Mouse (Mus musculus): ENCODE measurements around the gene Aprt. TPM values are rescaled to one million over a fixed set of nuclear protein-coding genes. Genes with fewer than 3 reads are reported as not detected.

Aprt gene
- polyA plus RNA-seq, 1 experiment from 2014 or later, result 425 TPM

DNA sequence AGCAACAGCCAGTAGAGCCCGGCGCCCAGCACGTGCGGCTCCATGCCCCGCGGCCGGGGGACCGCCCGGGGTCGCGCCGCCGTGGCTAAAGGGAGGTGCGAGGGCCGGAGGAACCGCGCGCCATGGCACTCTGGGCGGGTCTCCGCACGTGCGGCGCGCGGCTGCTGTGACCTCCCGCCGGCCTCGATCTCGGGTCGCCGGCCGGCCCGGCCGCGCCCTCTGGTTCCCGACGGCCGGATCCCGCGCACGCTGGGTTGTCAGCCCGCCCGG lies 25.8 kb downstream of the Aprt start:
- ATAC-seq (replicated peaks; ENCODE audit: low FRiP score) (peak; percentile 6), DNase-seq (ENCODE audit: low spot score) (no peak)

DNA sequence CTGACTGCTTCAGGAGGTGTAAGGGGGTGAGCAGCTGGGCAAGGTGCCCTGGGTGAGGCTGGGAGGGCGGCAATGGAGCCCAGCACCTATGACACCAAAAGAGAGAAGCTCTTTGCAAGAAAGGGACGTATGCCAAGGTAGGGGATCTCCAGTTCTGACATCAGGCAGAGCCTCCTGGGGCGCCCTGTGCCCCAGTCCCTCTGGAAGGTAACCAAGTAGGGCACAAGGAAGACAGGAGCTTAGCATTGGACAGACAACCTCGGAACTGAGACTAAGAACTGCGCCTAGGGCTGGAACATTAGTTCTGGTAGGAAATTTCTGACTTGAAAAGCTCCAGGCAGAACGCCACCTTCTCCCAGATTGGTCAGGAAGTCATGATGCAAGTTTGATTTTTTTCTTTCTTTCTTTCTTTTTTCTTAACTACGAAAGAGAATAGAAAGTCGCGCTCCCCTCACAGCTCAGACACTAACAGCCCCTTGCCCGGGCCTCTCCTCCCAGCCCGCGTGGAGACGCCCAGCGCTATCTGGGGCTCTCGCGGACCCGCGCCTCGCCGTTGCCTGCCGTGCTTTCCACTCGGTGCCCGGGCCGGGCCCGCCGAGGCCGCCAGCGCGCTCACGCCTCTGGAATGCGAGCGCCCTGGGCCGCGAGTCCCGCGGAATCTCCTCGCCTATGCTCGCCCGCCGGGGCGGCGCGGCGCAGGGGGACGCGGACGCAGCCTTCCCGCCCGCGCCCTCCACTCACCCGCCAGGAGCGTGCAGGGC lies 26.3 kb downstream of the Aprt start:
- no peaks in the 10 kb centered on the region for H3K36me3 ChIP-seq (ENCODE audit: control insufficient read depth, insufficient read depth, low read length)
- DNase-seq (ENCODE audit: low spot score) (peak; percentile 69), ATAC-seq (replicated peaks; ENCODE audit: low FRiP score) (peak; percentile 13; the same call in 1 of the 2 replicates)
- no peaks in the 10 kb centered on the region for H3K27me3 ChIP-seq (replicated peaks; ENCODE audit: control insufficient read depth, insufficient read depth, low read length)
- H3K9ac ChIP-seq (ENCODE audit: low read depth, low read length), result peak overlapping the region; percentile 95
- H3K9me3 ChIP-seq (ENCODE audit: control insufficient read depth, low read length), result no peaks in the 10 kb centered on the region
- H3K27ac ChIP-seq (ENCODE audit: low read depth, low read length), result peak overlapping the region; percentile 89
- H3K4me3 ChIP-seq (ENCODE audit: low read depth, low read length), result peak overlapping the region; percentile 85
- H3K4me2 ChIP-seq, result peak overlapping the region; percentile 85
- H3K4me1 ChIP-seq (replicated peaks; ENCODE audit: control insufficient read depth, insufficient read depth, low read length), result peaks cover 45% of the 10 kb centered on the region
- 1% methylated on average over 52 of the region's 52 CpGs for WGBS

More for the DNA sequence above, 25.8 kb downstream of the Aprt start:
- no peaks in the 10 kb centered on the region for H3K9me3 ChIP-seq (ENCODE audit: control insufficient read depth, low read length)
- H3K4me1 ChIP-seq (replicated peaks; ENCODE audit: control insufficient read depth, insufficient read depth, low read length), result peaks cover 42% of the 10 kb centered on the region
- H3K27me3 ChIP-seq (replicated peaks; ENCODE audit: control insufficient read depth, insufficient read depth, low read length), result no peaks in the 10 kb centered on the region
- WGBS, result under 1% methylated on average over 42 of the region's 43 CpGs
- H3K4me3 ChIP-seq (ENCODE audit: low read depth, low read length), result peak overlapping the region; percentile 85
- H3K36me3 ChIP-seq (ENCODE audit: control insufficient read depth, insufficient read depth, low read length), result no peaks in the 10 kb centered on the region
- peak overlapping the region; percentile 85 for H3K4me2 ChIP-seq
- peak overlapping the region; percentile 89 for H3K27ac ChIP-seq (ENCODE audit: low read depth, low read length)
- H3K9ac ChIP-seq (ENCODE audit: low read depth, low read length), result peak overlapping the region; percentile 95

DNA sequence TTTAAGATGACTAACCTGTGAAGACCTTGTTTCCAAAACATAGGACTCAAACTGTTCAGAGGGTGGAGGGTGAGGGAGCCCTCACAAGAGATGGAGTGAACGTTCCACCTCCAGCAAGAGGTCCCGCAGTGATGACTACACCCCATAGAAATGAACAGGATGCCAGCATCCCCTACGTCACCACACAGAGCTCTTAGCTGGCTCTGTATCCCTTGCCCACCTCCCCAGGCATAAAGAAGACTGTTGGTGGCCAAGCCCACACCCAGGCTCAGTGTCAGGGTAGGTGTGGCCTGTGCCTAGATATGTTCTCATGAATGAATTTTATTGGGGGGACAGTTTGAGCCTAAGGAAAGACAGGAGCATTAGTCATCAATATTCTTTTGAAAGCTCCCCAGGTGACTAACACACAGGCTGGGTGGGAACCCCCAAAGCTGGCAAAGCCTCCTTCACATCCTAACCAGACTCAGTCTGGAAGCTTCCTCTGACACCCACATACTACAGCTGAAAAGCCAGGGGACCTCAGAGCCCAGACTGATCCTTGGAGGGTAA lies 27.7 kb downstream of the Aprt start:
- H3K4me3 ChIP-seq (ENCODE audit: low read depth, low read length), result peak overlapping the region; percentile 85
- H3K4me2 ChIP-seq, result peak overlapping the region; percentile 85
- WGBS, result 76% methylated on average over 3 of the region's 3 CpGs
- H3K4me1 ChIP-seq (replicated peaks; ENCODE audit: control insufficient read depth, insufficient read depth, low read length), result peaks cover 53% of the 10 kb centered on the region
- H3K9ac ChIP-seq (ENCODE audit: low read depth, low read length), result peak overlapping the region; percentile 95
- ATAC-seq (replicated peaks; ENCODE audit: low FRiP score) (no peak), DNase-seq (ENCODE audit: low spot score) (no peak)
- H3K27ac ChIP-seq (ENCODE audit: low read depth, low read length), result peak overlapping the region; percentile 89
- H3K9me3 ChIP-seq (ENCODE audit: control insufficient read depth, low read length), result no peaks in the 10 kb centered on the region
- H3K27me3 ChIP-seq (replicated peaks; ENCODE audit: control insufficient read depth, insufficient read depth, low read length), result no peaks in the 10 kb centered on the region
- H3K36me3 ChIP-seq (ENCODE audit: control insufficient read depth, insufficient read depth, low read length), result no peaks in the 10 kb centered on the region; the same call in 1 of the 2 replicates

DNA sequence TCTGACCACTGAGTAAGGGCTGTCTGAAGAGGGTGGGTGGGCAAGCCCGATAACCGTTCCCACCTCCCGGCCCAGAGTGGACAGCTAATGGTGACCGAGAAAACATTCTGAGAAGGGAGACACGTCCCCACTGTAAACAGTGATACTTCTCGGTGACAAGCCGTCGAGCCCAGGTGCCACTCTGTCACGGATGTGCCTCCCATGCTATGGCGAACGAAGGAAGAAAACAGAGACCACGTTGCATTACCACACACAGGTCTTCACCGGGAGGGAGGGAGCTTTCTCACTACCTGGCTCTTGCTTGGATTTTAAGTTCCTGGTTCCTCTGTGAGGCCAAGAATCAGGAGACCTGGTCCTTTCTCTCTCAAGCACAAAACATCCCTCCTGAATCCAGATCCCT lies 28.4 kb downstream of the Aprt start:
- Histone ChIP-seq H3K36me3 (ENCODE audit: control insufficient read depth, insufficient read depth, low read length) (peaks cover 5% of the 10 kb centered on the region; the same call in 1 of the 2 replicates), H3K27ac (ENCODE audit: low read depth, low read length) (peak overlapping the region; percentile 89), H3K9ac (ENCODE audit: low read depth, low read length) (peak overlapping the region; percentile 95), H3K27me3 (replicated peaks; ENCODE audit: control insufficient read depth, insufficient read depth, low read length) (no peaks in the 10 kb centered on the region), H3K4me1 (replicated peaks; ENCODE audit: control insufficient read depth, insufficient read depth, low read length) (peaks cover 53% of the 10 kb centered on the region), H3K4me3 (ENCODE audit: low read depth, low read length) (peak overlapping the region; percentile 85), H3K4me2 (peak overlapping the region; percentile 85), H3K9me3 (ENCODE audit: control insufficient read depth, low read length) (no peaks in the 10 kb centered on the region)
- ATAC-seq (replicated peaks; ENCODE audit: low FRiP score), result no peak
- WGBS, result 40% methylated on average over 13 of the region's 13 CpGs
- no peak for DNase-seq (ENCODE audit: low spot score)

DNA sequence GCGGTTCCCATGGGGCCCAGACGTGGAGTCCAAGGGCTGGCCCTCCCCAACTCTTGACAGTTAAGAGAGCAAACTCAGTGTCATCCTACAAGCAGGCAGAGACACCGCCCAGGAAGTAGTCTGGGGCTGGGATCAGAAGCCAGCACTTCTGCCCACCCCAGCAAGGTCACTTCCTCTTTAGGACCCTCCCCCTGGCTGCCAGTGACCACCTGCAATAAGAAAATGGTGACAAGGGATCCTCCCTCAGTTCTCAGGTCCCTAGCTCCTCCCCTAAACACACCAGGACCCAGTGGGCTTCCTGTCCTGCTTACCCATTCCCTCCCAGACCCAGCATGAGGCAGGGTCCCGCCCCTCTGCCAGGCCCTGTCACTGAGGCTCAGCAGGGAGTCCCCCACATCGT lies 28.9 kb downstream of the Aprt start:
- peak; percentile 68 for DNase-seq (ENCODE audit: low spot score)

DNA sequence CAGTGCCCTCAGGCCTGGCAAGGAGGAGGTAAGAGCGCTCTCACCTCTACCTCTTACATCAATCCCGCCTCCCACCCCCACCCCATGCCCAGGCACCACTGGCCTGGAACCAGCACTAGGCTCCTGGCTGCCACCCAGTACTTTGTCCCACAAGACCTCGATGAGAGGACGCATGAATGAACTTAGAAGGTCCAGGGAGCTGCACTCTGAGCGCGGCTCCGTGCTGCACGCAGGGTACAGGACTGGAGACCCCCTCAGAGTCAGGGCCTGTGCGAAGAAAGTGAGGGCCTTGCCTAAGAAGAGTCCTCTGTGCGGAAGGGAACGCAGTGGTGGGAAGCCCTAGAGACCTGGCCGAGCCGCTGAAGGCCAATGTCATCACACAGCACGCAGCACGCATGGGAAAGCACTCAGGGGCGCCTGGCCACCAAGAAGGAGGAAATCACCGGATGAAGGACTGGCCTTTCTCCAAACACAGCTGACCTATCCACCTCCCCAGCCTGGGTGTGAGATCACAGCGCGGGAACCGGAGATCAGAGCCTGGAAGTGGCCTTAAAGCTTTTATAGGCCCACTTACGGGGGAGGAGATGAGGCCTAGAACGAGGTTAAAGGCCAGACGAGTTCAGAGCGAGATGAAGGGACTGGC lies 29.8 kb downstream of the Aprt start:
- ATAC-seq (replicated peaks; ENCODE audit: low FRiP score) (no peak), DNase-seq (ENCODE audit: low spot score) (peak; percentile 34)
- H3K4me3 ChIP-seq (ENCODE audit: low read depth, low read length), result peak overlapping the region; percentile 85
- no peaks in the 10 kb centered on the region for H3K9me3 ChIP-seq (ENCODE audit: control insufficient read depth, low read length)
- peak overlapping the region; percentile 85 for H3K4me2 ChIP-seq
- H3K4me1 ChIP-seq (replicated peaks; ENCODE audit: control insufficient read depth, insufficient read depth, low read length), result peaks cover 63% of the 10 kb centered on the region
- peak overlapping the region; percentile 95 for H3K9ac ChIP-seq (ENCODE audit: low read depth, low read length)
- no peaks in the 10 kb centered on the region for H3K27me3 ChIP-seq (replicated peaks; ENCODE audit: control insufficient read depth, insufficient read depth, low read length)
- peaks cover 7% of the 10 kb centered on the region; the same call in 1 of the 2 replicates for H3K36me3 ChIP-seq (ENCODE audit: control insufficient read depth, insufficient read depth, low read length)
- WGBS, result 69% methylated on average over 24 of the region's 24 CpGs
- H3K27ac ChIP-seq (ENCODE audit: low read depth, low read length), result peak overlapping the region; percentile 89

More for the DNA sequence above, 28.9 kb downstream of the Aprt start:
- Histone ChIP-seq H3K4me3 (ENCODE audit: low read depth, low read length) (peak overlapping the region; percentile 85), H3K27ac (ENCODE audit: low read depth, low read length) (peak overlapping the region; percentile 89), H3K4me2 (peak overlapping the region; percentile 85), H3K27me3 (replicated peaks; ENCODE audit: control insufficient read depth, insufficient read depth, low read length) (no peaks in the 10 kb centered on the region), H3K9me3 (ENCODE audit: control insufficient read depth, low read length) (no peaks in the 10 kb centered on the region), H3K9ac (ENCODE audit: low read depth, low read length) (peak overlapping the region; percentile 95), H3K4me1 (replicated peaks; ENCODE audit: control insufficient read depth, insufficient read depth, low read length) (peaks cover 57% of the 10 kb centered on the region), H3K36me3 (ENCODE audit: control insufficient read depth, insufficient read depth, low read length) (peaks cover 7% of the 10 kb centered on the region; the same call in 1 of the 2 replicates)
- WGBS, result 15% methylated on average over 5 of the region's 5 CpGs
- peak; percentile 68 for ATAC-seq (replicated peaks; ENCODE audit: low FRiP score)

DNA sequence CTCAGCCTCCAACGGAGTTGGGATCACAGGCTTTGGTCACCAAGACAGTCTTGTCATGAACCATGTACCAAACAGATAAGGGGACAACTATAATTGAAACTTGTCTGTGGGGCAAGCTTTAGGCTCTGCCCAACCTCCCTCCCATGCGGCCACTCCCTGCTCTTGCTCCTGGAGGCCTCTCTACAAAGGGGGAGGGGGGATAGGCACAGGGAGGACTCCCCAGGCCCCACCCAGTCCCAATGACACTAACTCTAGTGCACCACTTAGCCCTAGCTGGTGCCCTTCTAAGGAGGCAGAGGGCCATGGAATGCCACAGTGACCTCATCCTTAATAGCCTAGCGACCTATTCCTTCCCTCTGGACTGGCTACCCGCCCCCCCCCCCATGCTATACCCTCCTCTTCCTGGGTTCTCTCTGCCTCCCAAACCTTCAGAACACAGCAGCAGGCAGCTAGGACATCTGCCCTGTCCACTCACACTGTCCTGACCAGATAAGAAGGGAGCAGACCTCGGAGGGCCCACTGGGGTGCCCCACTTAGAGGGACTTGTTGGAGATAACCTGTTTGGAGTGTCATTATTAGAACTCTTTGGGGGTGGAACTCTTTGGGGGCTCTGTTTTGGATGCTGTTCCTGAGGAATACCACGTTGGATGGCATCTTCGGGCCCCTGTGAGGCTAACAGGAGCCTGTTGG lies 30.5 kb downstream of the Aprt start:
- Histone ChIP-seq H3K27me3 (replicated peaks; ENCODE audit: control insufficient read depth, insufficient read depth, low read length) (no peaks in the 10 kb centered on the region), H3K4me2 (peak overlapping the region; percentile 85), H3K9ac (ENCODE audit: low read depth, low read length) (peak overlapping the region; percentile 95), H3K36me3 (ENCODE audit: control insufficient read depth, insufficient read depth, low read length) (peaks cover 7% of the 10 kb centered on the region; the same call in 1 of the 2 replicates), H3K9me3 (ENCODE audit: control insufficient read depth, low read length) (no peaks in the 10 kb centered on the region), H3K4me3 (ENCODE audit: low read depth, low read length) (peak overlapping the region; percentile 85), H3K4me1 (replicated peaks; ENCODE audit: control insufficient read depth, insufficient read depth, low read length) (peaks cover 64% of the 10 kb centered on the region), H3K27ac (ENCODE audit: low read depth, low read length) (peak overlapping the region; percentile 89)
- WGBS, result 46% methylated on average over 7 of the region's 7 CpGs
- ATAC-seq (replicated peaks; ENCODE audit: low FRiP score) (peak; percentile 89), DNase-seq (ENCODE audit: low spot score) (peak; percentile 52)

DNA sequence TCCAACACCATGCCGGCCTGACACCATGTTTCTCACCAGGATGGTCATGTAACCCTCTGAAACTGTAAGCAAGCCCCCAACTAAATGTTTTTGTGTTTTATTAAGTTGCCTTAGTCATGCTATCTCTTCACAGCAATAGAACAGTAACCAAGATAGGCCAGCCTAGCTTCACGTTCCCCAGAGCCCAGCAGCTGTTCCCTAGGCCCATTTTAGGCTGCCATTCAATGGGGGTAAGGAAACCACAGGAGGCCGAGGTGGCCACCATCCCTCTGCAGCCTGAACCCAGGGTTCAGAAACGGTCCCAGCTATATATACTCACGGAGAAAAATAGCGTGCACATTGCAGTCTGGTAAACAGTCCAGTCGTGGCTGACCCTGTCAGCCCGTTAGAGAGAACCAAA lies 32.6 kb downstream of the Aprt start:
- Histone ChIP-seq H3K4me1 (replicated peaks; ENCODE audit: control insufficient read depth, insufficient read depth, low read length) (peaks cover 73% of the 10 kb centered on the region), H3K9ac (ENCODE audit: low read depth, low read length) (no peak overlapping the region), H3K4me2 (no peak overlapping the region; the same call in 1 of the 2 replicates), H3K27me3 (replicated peaks; ENCODE audit: control insufficient read depth, insufficient read depth, low read length) (no peaks in the 10 kb centered on the region), H3K4me3 (ENCODE audit: low read depth, low read length) (no peak overlapping the region), H3K36me3 (ENCODE audit: control insufficient read depth, insufficient read depth, low read length) (peaks cover 13% of the 10 kb centered on the region; the same call in 1 of the 2 replicates), H3K27ac (ENCODE audit: low read depth, low read length) (no peak overlapping the region), H3K9me3 (ENCODE audit: control insufficient read depth, low read length) (no peaks in the 10 kb centered on the region)
- ATAC-seq (replicated peaks; ENCODE audit: low FRiP score) (no peak), DNase-seq (ENCODE audit: low spot score) (no peak)
- 81% methylated on average over 8 of the region's 8 CpGs for WGBS

All from liver, embryonic 11.5 days (tissue).